Mouse (Mus musculus): ENCODE measurements around the gene Olfr547.

DNA sequence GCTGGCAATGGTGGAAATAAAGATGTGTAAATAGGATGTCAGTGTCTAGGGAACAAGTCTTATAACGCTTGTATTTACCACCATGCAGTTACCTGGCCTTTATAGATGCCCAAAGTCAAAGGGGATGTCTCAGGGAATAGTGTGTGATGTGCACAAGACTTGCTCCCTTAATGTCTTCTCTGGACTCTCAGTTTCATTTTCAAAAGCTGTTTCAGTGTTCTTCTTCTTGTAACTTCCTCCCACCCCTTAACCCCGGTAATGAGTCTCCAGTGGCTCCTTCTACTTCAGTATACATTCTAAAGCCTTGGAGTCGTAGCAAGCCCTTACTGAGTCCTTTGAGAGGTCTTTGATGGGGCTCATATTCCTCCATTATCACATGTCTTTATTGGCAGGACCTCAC is 18.7 kb downstream of the Olfr547 start:
- TF ChIP-seq POLR2A (IDR thresholded peaks at IDR 0.05; ENCODE audit: low read depth, low read length) (no peak), ZKSCAN1 (IDR thresholded peaks at IDR 0.05; ENCODE audit: borderline replicate concordance, low read depth, low read length) (no peak), BHLHE40 (IDR thresholded peaks at IDR 0.05; ENCODE audit: low read depth, low read length) (peak; percentile 34; the same call in 1 of the 2 replicates), CTCF (conservative IDR thresholded peaks at IDR 0.05 in 1 of 2, IDR thresholded peaks at IDR 0.05 in 1 of 2; ENCODE audit: low read depth in 2 of 2, low read length in 2 of 2) (no peak), EP300 (IDR thresholded peaks at IDR 0.05; ENCODE audit: low read length) (0 out of 2 replicates have a peak, but pooled peaks have one; percentile 7), ZNF384 (IDR thresholded peaks at IDR 0.05; ENCODE audit: low read depth, low read length) (no peak), SIN3A (IDR thresholded peaks at IDR 0.05; ENCODE audit: low read length) (no peak), POLR2AphosphoS2 (IDR thresholded peaks at IDR 0.05; ENCODE audit: low read depth, low read length) (no peak), ETS1 (conservative IDR thresholded peaks at IDR 0.05; ENCODE audit: low read depth, low read length) (no peak), IRF4 (IDR thresholded peaks at IDR 0.05; ENCODE audit: low read depth, low read length) (no peak), MYC (IDR thresholded peaks at IDR 0.05; ENCODE audit: low read depth, low read length) (no peak), RAD21 (IDR thresholded peaks at IDR 0.05; ENCODE audit: low read depth, low read length) (no peak)
